Mouse (Mus musculus): Measurements from ENCODE around the gene Emsy.

GRCm38 (mm10) chr7:98562186-98562585 lies 94.4 kb downstream of the Emsy start:
- no peak for TF ChIP-seq GATA1 (IDR thresholded peaks at IDR 0.05; ENCODE audit: borderline replicate concordance, low read length)
- TF ChIP-seq FLI1 (IDR thresholded peaks at IDR 0.05; ENCODE audit: low read length), result no peak

Data from megakaryocyte, embryonic 14.5 days (primary cell).